Mouse (Mus musculus) liver, adult 2 months (tissue): ENCODE results near the gene Man2b1.
"Not testable (repeated sequence)": the region's sequence is repeated elsewhere in the genome, so short reads cannot be mapped to it uniquely, and the experiment has no call there.

Source experiments
- CTCF ChIP-seq: fragments of 200-500 bp; IDR thresholded peaks from 2 replicates; pipeline ENCODE4 v1.5.1; 2011; ENCODE audit warnings: low read depth, low read length, control low read depth
- POLR2A ChIP-seq: fragments of 200-500 bp; IDR thresholded peaks from 2 replicates; pipeline ENCODE4 v1.6.1; 2011; ENCODE audit warnings: low read length, control low read depth; ENCODE audit not compliant: insufficient read depth; ENCODE audit errors: extremely low read depth

DNA sequence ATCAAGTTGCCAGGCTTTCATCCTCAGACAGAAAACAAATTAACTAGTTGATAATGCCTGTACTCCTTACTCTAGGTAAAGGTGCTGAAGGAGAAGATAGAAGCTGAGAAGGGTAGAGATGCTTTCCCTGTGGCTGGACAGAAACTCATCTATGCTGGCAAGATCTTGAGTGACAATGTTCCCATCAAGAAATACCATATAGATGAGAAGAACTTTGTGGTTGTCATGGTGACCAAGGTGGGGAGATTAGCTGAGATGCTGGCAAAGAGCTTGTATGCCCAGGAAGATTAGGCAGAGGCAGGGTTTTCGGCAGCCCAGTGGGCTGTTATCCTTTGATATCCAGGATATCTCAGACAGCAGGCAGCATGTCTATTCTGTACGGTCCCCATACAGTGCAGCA lies 52.6 kb downstream of the Man2b1 start:
- not testable (repeated sequence) for TF ChIP-seq CTCF, POLR2A
